12 mouse cellular contexts compared by ENCODE assay signal in the genomic region with DNA sequence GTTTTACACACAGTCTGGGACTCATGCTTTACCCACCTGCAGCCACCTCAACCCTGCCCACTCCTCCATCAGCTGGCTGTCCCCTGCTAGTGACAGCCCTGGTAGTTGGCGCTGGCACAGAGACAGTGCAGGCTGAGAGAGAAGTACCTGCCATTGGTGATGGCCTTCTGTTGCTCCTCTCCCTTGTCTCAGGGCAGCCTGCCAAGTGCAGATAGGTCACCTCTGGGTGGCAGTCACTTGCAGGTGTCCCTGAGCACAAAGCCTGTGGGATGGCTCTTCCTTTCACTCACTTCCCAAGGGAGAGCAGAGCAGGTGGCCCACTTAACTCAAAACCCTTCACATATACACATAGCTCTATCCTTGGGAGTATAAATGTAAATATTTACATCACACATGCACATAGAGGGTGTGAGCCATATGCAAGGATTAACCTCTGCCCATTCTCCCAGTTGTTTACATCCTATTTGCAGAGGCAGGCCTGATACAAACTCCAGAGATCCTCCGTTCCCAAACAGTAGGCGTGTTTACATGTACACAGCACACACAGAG.
DNase-seq lines count a peak whose midpoint lies in the region; ATAC-seq and TF ChIP-seq lines count a peak whose summit lies in the region.
"Had no signal": no experiment of that assay in that cellular context is flagged by ENCODE, and none has a peak within 500 bp of the region (broad histone marks: within the 10 kb centered on the region; RNA-seq: fewer than 3 reads in every experiment).

No protein-coding gene starts in this region.

- H3K36me3 ChIP-seq in forebrain, embryonic 12.5 days (replicated peaks), result no peaks in the 10 kb centered on the region
- no peaks in the 10 kb centered on the region for H3K36me3 ChIP-seq in forebrain, postnatal 0 days (ENCODE audit: insufficient read depth)
- H3K36me3 ChIP-seq in lung, postnatal 0 days (ENCODE audit: insufficient read depth, low read length), result no peaks in the 10 kb centered on the region
- no peaks in the 10 kb centered on the region for H3K36me3 ChIP-seq in limb, embryonic 11.5 days (ENCODE audit: control insufficient read depth, insufficient read depth, low read length)
- H3K36me3 ChIP-seq: kidney, embryonic 15.5 days; liver, embryonic 15.5 days had no signal

- H3K9ac ChIP-seq in forebrain, embryonic 12.5 days, result no peak overlapping the region
- no peak overlapping the region for H3K9ac ChIP-seq in forebrain, postnatal 0 days
- no peak overlapping the region for H3K9ac ChIP-seq in lung, postnatal 0 days (replicated peaks; ENCODE audit: low read depth)
- no peak overlapping the region for H3K9ac ChIP-seq in limb, embryonic 11.5 days (ENCODE audit: low read length)
- H3K9ac ChIP-seq: kidney, embryonic 15.5 days; liver, embryonic 15.5 days had no signal

- H3K9me3 ChIP-seq in forebrain, embryonic 12.5 days, result no peaks in the 10 kb centered on the region
- no peaks in the 10 kb centered on the region for H3K9me3 ChIP-seq in forebrain, postnatal 0 days (ENCODE audit: low read length)
- no peaks in the 10 kb centered on the region for H3K9me3 ChIP-seq in lung, postnatal 0 days (ENCODE audit: low read length)
- H3K9me3 ChIP-seq in limb, embryonic 11.5 days (ENCODE audit: control insufficient read depth, low read length), result no peaks in the 10 kb centered on the region
- H3K9me3 ChIP-seq: kidney, embryonic 15.5 days; liver, embryonic 15.5 days had no signal

- H3K4me2 ChIP-seq in forebrain, embryonic 12.5 days, result no peak overlapping the region
- H3K4me2 ChIP-seq in forebrain, postnatal 0 days (ENCODE audit: low read depth), result no peak overlapping the region
- H3K4me2 ChIP-seq in lung, postnatal 0 days (replicated peaks; ENCODE audit: low read depth, low read length), result no peak overlapping the region
- no peak overlapping the region for H3K4me2 ChIP-seq in limb, embryonic 11.5 days (ENCODE audit: low read depth, severe bottlenecking)
- H3K4me2 ChIP-seq: kidney, embryonic 15.5 days; liver, embryonic 15.5 days had no signal

- H3K4me1 ChIP-seq in forebrain, embryonic 12.5 days, result peaks cover 43% of the 10 kb centered on the region
- H3K4me1 ChIP-seq in forebrain, postnatal 0 days (ENCODE audit: insufficient read depth), result no peaks in the 10 kb centered on the region; the same call in 1 of the 2 replicates
- peaks cover 35% of the 10 kb centered on the region for H3K4me1 ChIP-seq in lung, postnatal 0 days (ENCODE audit: insufficient read depth, low read depth, low read length)
- H3K4me1 ChIP-seq in limb, embryonic 11.5 days (ENCODE audit: control insufficient read depth, insufficient read depth, low read length), result peaks cover 50% of the 10 kb centered on the region

- no peak overlapping the region for H3K4me3 ChIP-seq in forebrain, embryonic 12.5 days (replicated peaks)
- no peak overlapping the region for H3K4me3 ChIP-seq in forebrain, postnatal 0 days (ENCODE audit: low read depth, low read length)
- no peak overlapping the region for H3K4me3 ChIP-seq in lung, postnatal 0 days (ENCODE audit: low read depth, low read length)
- no peak overlapping the region for H3K4me3 ChIP-seq in limb, embryonic 11.5 days (ENCODE audit: low read depth, low read length)
- H3K4me3 ChIP-seq: kidney, embryonic 15.5 days; left cerebral cortex, adult 2 months; liver, embryonic 15.5 days had no signal

- WGBS in forebrain, embryonic 12.5 days, result 75% methylated on average over 3 of the region's 3 CpGs
- 81% methylated on average over 3 of the region's 3 CpGs for WGBS in forebrain, postnatal 0 days
- WGBS in lung, postnatal 0 days, result 65% methylated on average over 3 of the region's 3 CpGs
- 86% methylated on average over 3 of the region's 3 CpGs for WGBS in limb, embryonic 11.5 days

- ATAC-seq in forebrain, embryonic 12.5 days (ENCODE audit: low FRiP score), result 0 out of 2 replicates have a peak, but pooled peaks have one; percentile 28
- ATAC-seq in forebrain, postnatal 0 days, result no peak
- no peak for ATAC-seq in lung, postnatal 0 days
- ATAC-seq in limb, embryonic 11.5 days (ENCODE audit: insufficient number of reproducible peaks, low FRiP score, low TSS enrichment, low read depth), result no peak

- no peak for DNase-seq in forebrain, postnatal 0 days
- no peak for DNase-seq in lung, postnatal 0 days (ENCODE audit: low spot score)
- no peak for DNase-seq in lung, postnatal 4 days
- peak; percentile 90 for DNase-seq in cerebellum, adult 9-11 months
- no peak for DNase-seq in limb, embryonic 11.5 days (ENCODE audit: low spot score)
- DNase-seq in frontal cortex, postnatal 10 days (ENCODE audit: low spot score in 2 of 2), result no peak
- no peak for DNase-seq in embryo, embryonic 9.5 days (ENCODE audit: extremely low spot score)
- DNase-seq: gastrocnemius, postnatal 14 days had no signal

- H3K27ac ChIP-seq in forebrain, embryonic 12.5 days, result no peak overlapping the region
- no peak overlapping the region for H3K27ac ChIP-seq in forebrain, postnatal 0 days (ENCODE audit: low read depth, low read length)
- H3K27ac ChIP-seq in lung, postnatal 0 days (ENCODE audit: low read length), result no peak overlapping the region
- 0 out of 2 replicates have a peak overlapping the region, but pooled peaks have one; percentile 76 for H3K27ac ChIP-seq in limb, embryonic 11.5 days (replicated peaks; ENCODE audit: low read depth, low read length)
- H3K27ac ChIP-seq: kidney, embryonic 15.5 days; left cerebral cortex, adult 2 months; liver, embryonic 15.5 days had no signal

- 0 out of 2 replicates have a peak, but pooled peaks have one; percentile 12 for TF ChIP-seq EP300 in lung, postnatal 0 days (IDR thresholded peaks at IDR 0.05)

- TF ChIP-seq CTCF in forebrain, postnatal 0 days (IDR thresholded peaks at IDR 0.05; ENCODE audit: low read depth), result no peak
- TF ChIP-seq CTCF in lung, postnatal 0 days (IDR thresholded peaks at IDR 0.05), result 0 out of 2 replicates have a peak, but pooled peaks have one; percentile 2

- H3K27me3 ChIP-seq in forebrain, embryonic 12.5 days, result no peaks in the 10 kb centered on the region
- H3K27me3 ChIP-seq in forebrain, postnatal 0 days (ENCODE audit: insufficient read depth, low read length), result no peaks in the 10 kb centered on the region
- no peaks in the 10 kb centered on the region for H3K27me3 ChIP-seq in lung, postnatal 0 days (replicated peaks; ENCODE audit: insufficient read depth, low read length)
- no peaks in the 10 kb centered on the region for H3K27me3 ChIP-seq in limb, embryonic 11.5 days (ENCODE audit: control insufficient read depth, insufficient read depth, low read length)
- H3K27me3 ChIP-seq: kidney, embryonic 15.5 days; liver, embryonic 15.5 days had no signal
